Mouse (Mus musculus): ENCODE results near the gene Hinfp. TPM values are rescaled to one million over a fixed set of nuclear protein-coding genes. Genes with fewer than 3 reads are reported as not detected.
A peak's percentile ranks its signal among the peaks of the same experiment; 100 is the strongest.
"Not testable (repeated sequence)": the region's sequence is repeated elsewhere in the genome, so short reads cannot be mapped to it uniquely, and the experiment has no call there.

The Hinfp gene
- polyA plus RNA-seq, 1 experiment, result 13.1 TPM

GRCm38 (mm10) chr9:44337436-44338169 lies 32.1 kb upstream of the Hinfp start:
- Histone ChIP-seq H3K36me3 (ENCODE audit: control insufficient read depth, insufficient read depth, low read length) (peaks cover 4% of the 10 kb centered on the region), H3K27ac (ENCODE audit: control insufficient read depth, insufficient read depth, low read depth, low read length) (no peak overlapping the region), H3K4me3 (ENCODE audit: control insufficient read depth, low read depth, low read length) (peak overlapping the region; percentile 65), H3K4me1 (ENCODE audit: control insufficient read depth, insufficient read depth, low read length) (peaks cover 9% of the 10 kb centered on the region), H3K27me3 (ENCODE audit: control insufficient read depth, insufficient read depth, low read length) (no peaks in the 10 kb centered on the region)
- TF ChIP-seq CTCF (IDR thresholded peaks at IDR 0.05; ENCODE audit: control insufficient read depth, insufficient read depth, insufficient replicate concordance, low read depth, low read length), result no peak
- TF ChIP-seq POLR2A (IDR thresholded peaks at IDR 0.05; ENCODE audit: control insufficient read depth, low read depth, low read length), result no peak

GRCm38 (mm10) chr9:44336964-44337363 lies 31.5 kb upstream of the Hinfp start:
- peak overlapping the region; percentile 65 for H3K4me3 ChIP-seq (ENCODE audit: control insufficient read depth, low read depth, low read length)
- no peak overlapping the region for H3K27ac ChIP-seq (ENCODE audit: control insufficient read depth, insufficient read depth, low read depth, low read length)
- H3K4me1 ChIP-seq (ENCODE audit: control insufficient read depth, insufficient read depth, low read length), result peaks cover 9% of the 10 kb centered on the region
- H3K27me3 ChIP-seq (ENCODE audit: control insufficient read depth, insufficient read depth, low read length), result no peaks in the 10 kb centered on the region
- H3K36me3 ChIP-seq (ENCODE audit: control insufficient read depth, insufficient read depth, low read length), result peaks cover 4% of the 10 kb centered on the region
- TF ChIP-seq CTCF (IDR thresholded peaks at IDR 0.05; ENCODE audit: control insufficient read depth, insufficient read depth, insufficient replicate concordance, low read depth, low read length), result no peak
- TF ChIP-seq POLR2A (IDR thresholded peaks at IDR 0.05; ENCODE audit: control insufficient read depth, low read depth, low read length), result no peak

GRCm38 (mm10) chr9:44336513-44336912 lies 31.0 kb upstream of the Hinfp start:
- not testable (repeated sequence) for H3K36me3 ChIP-seq (ENCODE audit: control insufficient read depth, insufficient read depth, low read length); H3K27me3 ChIP-seq (ENCODE audit: control insufficient read depth, insufficient read depth, low read length); H3K27ac ChIP-seq (ENCODE audit: control insufficient read depth, insufficient read depth, low read depth, low read length); H3K4me1 ChIP-seq (ENCODE audit: control insufficient read depth, insufficient read depth, low read length)
- peak overlapping the region; percentile 65 for H3K4me3 ChIP-seq (ENCODE audit: control insufficient read depth, low read depth, low read length)

- no peaks in the 10 kb centered on the region for H3K27me3 ChIP-seq (ENCODE audit: control insufficient read depth, insufficient read depth, low read length)
- H3K36me3 ChIP-seq (ENCODE audit: control insufficient read depth, insufficient read depth, low read length), result peaks cover 7% of the 10 kb centered on the region
- peak overlapping the region; percentile 98 for H3K4me3 ChIP-seq (ENCODE audit: control insufficient read depth, low read depth, low read length)
- peaks cover 9% of the 10 kb centered on the region for H3K4me1 ChIP-seq (ENCODE audit: control insufficient read depth, insufficient read depth, low read length)
- TF ChIP-seq POLR2A (IDR thresholded peaks at IDR 0.05; ENCODE audit: control insufficient read depth, low read depth, low read length) (no peak), CTCF (IDR thresholded peaks at IDR 0.05; ENCODE audit: control insufficient read depth, insufficient read depth, insufficient replicate concordance, low read depth, low read length) (no peak)
- H3K27ac ChIP-seq (ENCODE audit: control insufficient read depth, insufficient read depth, low read depth, low read length), result peak overlapping the region; percentile 98
Observed at GRCm38 (mm10) chr9:44336093-44336406, 30.6 kb upstream of the Hinfp start.

GRCm38 (mm10) chr9:44335331-44336092 lies 30.0 kb upstream of the Hinfp start:
- peak overlapping the region; percentile 98 for H3K27ac ChIP-seq (ENCODE audit: control insufficient read depth, insufficient read depth, low read depth, low read length)
- TF ChIP-seq POLR2A (IDR thresholded peaks at IDR 0.05; ENCODE audit: control insufficient read depth, low read depth, low read length), result peak; percentile 47; the same call in 1 of the 2 replicates
- TF ChIP-seq CTCF (IDR thresholded peaks at IDR 0.05; ENCODE audit: control insufficient read depth, insufficient read depth, insufficient replicate concordance, low read depth, low read length), result 0 out of 2 replicates have a peak, but pooled peaks have one; percentile 7
- peak overlapping the region; percentile 98 for H3K4me3 ChIP-seq (ENCODE audit: control insufficient read depth, low read depth, low read length)
- H3K36me3 ChIP-seq (ENCODE audit: control insufficient read depth, insufficient read depth, low read length), result peaks cover 7% of the 10 kb centered on the region
- H3K4me1 ChIP-seq (ENCODE audit: control insufficient read depth, insufficient read depth, low read length), result peaks cover 9% of the 10 kb centered on the region
- no peaks in the 10 kb centered on the region for H3K27me3 ChIP-seq (ENCODE audit: control insufficient read depth, insufficient read depth, low read length)

- peak within 1 kb of the TSS; percentile 98 for H3K27ac ChIP-seq (ENCODE audit: control insufficient read depth, insufficient read depth, low read depth, low read length)
- peaks cover 7% of the 10 kb centered on the region for H3K36me3 ChIP-seq (ENCODE audit: control insufficient read depth, insufficient read depth, low read length)
- H3K4me3 ChIP-seq (ENCODE audit: control insufficient read depth, low read depth, low read length), result peak within 1 kb of the TSS; percentile 98
- peak; percentile 100 for TF ChIP-seq POLR2A (IDR thresholded peaks at IDR 0.05; ENCODE audit: control insufficient read depth, low read depth, low read length)
- TF ChIP-seq CTCF (IDR thresholded peaks at IDR 0.05; ENCODE audit: control insufficient read depth, insufficient read depth, insufficient replicate concordance, low read depth, low read length), result peak; percentile 18; the same call in 1 of the 2 replicates
- no peaks in the 10 kb centered on the region for H3K27me3 ChIP-seq (ENCODE audit: control insufficient read depth, insufficient read depth, low read length)
- peaks cover 7% of the 10 kb centered on the region for H3K4me1 ChIP-seq (ENCODE audit: control insufficient read depth, insufficient read depth, low read length)
Observed at GRCm38 (mm10) chr9:44334396-44335330, 29.2 kb upstream of the Hinfp start, which contains the start of gene H2afx. TSS of gene H2afx (plus strand) at chr9:44334694.

Measured in testis, adult 2 months (tissue).